Mouse (Mus musculus) spleen, adult 2 months (tissue): ENCODE results near the gene Erp29. TPM values are rescaled to one million over a fixed set of nuclear protein-coding genes. Genes with fewer than 3 reads are reported as not detected.
A peak's percentile ranks its signal among the peaks of the same experiment; 100 is the strongest.

Experiments
- DNase-seq, 2 experiments: peaks; one replicate each; pipeline versions ENCODE4 v3.0.0 to v3.0.0-alpha.2; 2012 to 2021; ENCODE audit warnings: low spot score in 2 of 2, low read depth in 1 of 2
- H3K27ac ChIP-seq: fragments of 200-500 bp; 2 replicates; pipeline ENCODE4 v1.5.1; 2012; ENCODE audit warnings: low read length, inconsistent platforms; ENCODE audit not compliant: insufficient read depth
- H3K27me3 ChIP-seq: fragments of 200-500 bp; 2 replicates; pipeline ENCODE4 v1.6.1; 2012; ENCODE audit warnings: mild to moderate bottlenecking, moderate library complexity, low read length, inconsistent platforms; ENCODE audit not compliant: control insufficient read depth, insufficient read depth
- H3K36me3 ChIP-seq: fragments of 200-500 bp; 2 replicates; pipeline ENCODE4 v1.6.1; 2012; ENCODE audit warnings: mild to moderate bottlenecking, low read length, inconsistent platforms; ENCODE audit not compliant: control insufficient read depth, insufficient read depth
- H3K4me1 ChIP-seq: fragments of 200-500 bp; 2 replicates; pipeline ENCODE4 v1.6.1; 2011; ENCODE audit warnings: inconsistent platforms; ENCODE audit not compliant: control insufficient read depth, insufficient read depth, insufficient read length
- H3K4me3 ChIP-seq: fragments of 200-500 bp; 2 replicates; pipeline ENCODE4 v1.5.1; 2011; ENCODE audit warnings: mild to moderate bottlenecking, inconsistent platforms; ENCODE audit not compliant: insufficient read depth, insufficient read length; ENCODE audit errors: extremely low read depth
- CTCF ChIP-seq: fragments of 200-500 bp; IDR thresholded peaks from 2 replicates; pipeline ENCODE4 v1.5.1; 2011; ENCODE audit warnings: mild to moderate bottlenecking, inconsistent platforms; ENCODE audit not compliant: insufficient read depth, insufficient read length, insufficient replicate concordance; ENCODE audit errors: extremely low read depth
- POLR2A ChIP-seq: fragments of 200-500 bp; IDR thresholded peaks from 2 replicates; pipeline ENCODE4 v1.6.1; 2011; ENCODE audit warnings: low read depth, low read length, inconsistent platforms
- WGBS: fragments of 180-500 bp; shearing (Covaris S2); methylation state at CpG from one replicate; pipeline ENCODE4 v1.1.7; 2018; 5-methylcytosine and 5-hydroxymethylcytosine counted together
- polyA plus RNA-seq: library from polyadenylated mRNA; depleted of rRNA; stranded (reverse); fragments of >200 nt; gene quantifications from 2 replicates; pipeline ENCODE4 v1.2.3, GENCODE M21; 2012

The Erp29 gene
- polyA plus RNA-seq, 1 experiment, result 47.5 TPM

DNA sequence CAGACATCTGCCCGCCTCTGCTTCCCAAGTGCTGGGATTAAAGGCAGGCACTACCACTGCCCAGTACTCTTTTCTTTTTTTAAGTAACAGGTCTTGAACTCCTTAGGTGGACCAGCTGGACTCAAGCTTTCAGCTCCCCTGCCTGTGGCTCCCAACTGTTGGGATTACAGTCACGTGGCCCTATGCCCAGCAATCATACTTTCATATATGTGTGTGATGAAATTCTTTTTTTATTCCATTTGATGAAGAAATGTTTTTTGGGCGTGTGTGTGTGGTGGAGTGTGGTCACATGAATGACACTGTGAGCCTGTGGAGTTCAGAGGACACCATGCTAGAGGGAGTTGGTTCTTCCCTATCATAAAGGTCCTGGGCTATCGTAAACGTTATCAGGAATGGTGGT lies 52.8 kb downstream of the Erp29 start:
- no peak overlapping the region for H3K27ac ChIP-seq
- H3K4me1 ChIP-seq, result peaks cover 12% of the 10 kb centered on the region
- no peak overlapping the region for H3K4me3 ChIP-seq

DNA sequence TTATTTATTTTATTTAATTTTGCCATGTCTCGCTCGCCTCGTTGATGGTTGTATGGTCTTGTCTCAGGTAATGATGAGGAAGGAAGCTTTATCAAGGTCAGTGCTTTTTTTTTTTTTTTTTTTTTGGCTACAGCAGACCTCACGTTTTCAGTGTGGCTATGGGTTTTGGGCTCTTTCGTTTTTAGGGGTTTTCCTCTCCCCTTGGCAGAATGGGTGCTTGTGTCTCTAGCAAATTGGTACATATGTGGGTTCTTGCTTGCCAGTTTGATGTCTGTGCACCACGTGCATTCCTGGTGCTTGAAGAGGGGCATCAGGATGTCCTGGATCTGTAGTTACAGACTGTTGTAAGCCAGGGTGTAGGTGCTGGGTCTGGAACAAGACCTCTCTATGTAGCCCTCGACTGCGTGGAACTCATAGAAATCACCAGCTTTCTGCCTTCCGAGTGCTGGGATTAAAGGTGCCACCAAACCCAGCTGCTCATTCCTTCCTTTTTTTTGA lies 53.3 kb downstream of the Erp29 start:
- Histone ChIP-seq H3K27me3 (no peaks in the 10 kb centered on the region), H3K27ac (no peak overlapping the region), H3K4me3 (no peak overlapping the region), H3K36me3 (no peaks in the 10 kb centered on the region), H3K4me1 (peaks cover 12% of the 10 kb centered on the region)
- 20% methylated on average over 9 of the region's 9 CpGs for WGBS
- no peak for TF ChIP-seq CTCF
- no peak for TF ChIP-seq POLR2A
- no peak for DNase-seq

More for the DNA sequence above, 52.8 kb downstream of the Erp29 start:
- TF ChIP-seq CTCF, result no peak
- TF ChIP-seq POLR2A, result no peak
- WGBS, result 76% methylated on average over 5 of the region's 5 CpGs
- Histone ChIP-seq H3K36me3 (no peaks in the 10 kb centered on the region), H3K27me3 (no peaks in the 10 kb centered on the region)
- DNase-seq, result no peak

DNA sequence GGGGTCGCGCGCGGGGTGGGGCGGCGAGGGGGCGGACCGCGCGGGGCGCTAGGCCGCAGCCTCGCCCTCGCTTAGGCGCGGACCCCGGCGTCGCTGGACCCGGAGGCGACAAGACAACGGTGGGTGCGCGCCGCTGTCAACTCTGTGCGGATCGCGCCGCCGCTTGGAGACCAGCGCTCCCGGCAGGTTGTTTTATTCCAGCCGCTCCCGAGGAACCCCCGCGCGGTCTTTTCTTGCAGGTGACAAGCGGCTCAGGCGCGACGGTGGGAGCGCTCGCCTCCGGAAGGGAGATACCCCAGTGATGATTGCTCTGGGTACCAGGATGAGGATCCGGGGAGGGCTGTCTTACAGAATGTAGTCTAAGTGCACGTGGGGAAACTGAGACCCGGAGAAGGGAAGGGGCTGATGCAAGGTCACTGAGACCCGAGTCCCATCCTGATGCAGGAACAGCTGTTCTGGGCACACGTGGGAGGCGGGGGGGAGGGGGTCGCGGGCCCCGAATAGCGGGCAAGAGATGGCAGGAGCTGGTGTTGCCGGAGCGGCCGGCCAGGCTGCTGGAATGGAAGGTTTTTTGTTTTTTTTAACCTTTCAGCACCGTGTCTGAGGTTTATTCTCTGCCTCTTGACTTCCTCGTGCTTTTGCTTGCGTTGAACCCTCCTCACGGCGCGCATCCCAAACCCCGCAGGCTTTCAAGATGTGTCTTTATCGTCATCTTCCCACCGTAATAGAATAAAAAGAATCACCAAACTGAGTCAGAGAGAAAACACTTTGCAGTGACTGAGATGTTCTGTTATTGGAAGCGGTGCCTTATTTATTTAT lies 54.0 kb downstream of the Erp29 start:
- Histone ChIP-seq H3K27ac (no peak overlapping the region), H3K27me3 (no peaks in the 10 kb centered on the region), H3K36me3 (no peaks in the 10 kb centered on the region), H3K4me3 (peak overlapping the region; percentile 88), H3K4me1 (peaks cover 12% of the 10 kb centered on the region)
- no peak for DNase-seq
- no peak for TF ChIP-seq CTCF
- TF ChIP-seq POLR2A, result no peak
- 1% methylated on average over 67 of the region's 67 CpGs for WGBS

DNA sequence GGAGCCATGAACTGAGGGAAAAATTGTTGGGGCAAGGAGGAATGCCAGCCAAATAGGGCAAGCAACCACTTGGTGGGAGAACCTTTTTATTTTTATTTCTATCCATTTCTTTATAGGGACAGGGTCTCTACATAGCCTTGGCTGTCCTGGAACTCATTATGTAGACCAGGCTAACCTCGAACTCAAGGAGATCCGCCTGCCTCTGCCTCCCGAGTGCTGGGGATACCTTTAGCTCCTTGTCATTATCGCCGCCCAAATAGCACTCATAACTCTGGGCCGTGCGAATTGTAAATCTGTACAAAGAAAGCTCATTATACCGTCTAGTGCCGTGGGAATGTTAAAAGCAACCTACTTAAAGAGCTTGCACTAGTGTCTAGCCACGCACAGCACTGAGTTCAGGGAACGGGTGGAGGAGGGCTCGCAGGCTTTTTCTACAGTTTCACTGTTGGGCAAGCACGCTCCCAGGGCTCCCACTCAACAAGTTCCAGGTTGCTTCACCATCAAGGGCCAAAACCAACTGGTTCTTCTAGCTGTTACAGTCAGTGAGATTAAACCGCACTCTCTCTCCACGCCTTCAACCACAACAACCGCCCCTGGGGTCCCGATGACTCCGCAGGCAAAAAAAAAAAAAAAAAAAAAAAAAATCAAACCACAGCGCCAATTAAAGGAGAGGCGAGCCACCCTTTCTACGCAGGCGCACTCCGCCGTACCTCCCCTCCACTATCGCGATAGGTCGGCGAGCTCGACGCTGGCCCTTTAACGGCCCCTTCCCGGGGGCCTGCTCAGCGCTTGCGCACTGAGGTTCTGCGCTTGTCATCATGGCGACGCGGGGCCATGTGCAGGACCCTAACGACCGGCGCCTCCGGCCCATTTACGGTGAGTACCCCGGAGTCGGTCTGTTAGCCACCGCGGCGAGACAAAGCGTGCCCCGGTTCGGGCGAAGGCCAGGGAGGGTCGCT lies 54.8 kb downstream of the Erp29 start, which contains the start of gene Naa25:
TSS of gene Naa25 (plus strand) at position 750 of the 959 bp plus-strand sequence.
- Histone ChIP-seq H3K4me1 (peaks cover 12% of the 10 kb centered on the region), H3K27me3 (no peaks in the 10 kb centered on the region), H3K4me3 (peak within 1 kb of the TSS; percentile 88), H3K27ac (peak within 1 kb of the TSS; percentile 75), H3K36me3 (no peaks in the 10 kb centered on the region)
- peak; percentile 47; the same call in 1 of the 2 replicates for TF ChIP-seq POLR2A
- no peak for TF ChIP-seq CTCF
- DNase-seq, result peak; percentile 92 to 95
- 9% methylated on average over 53 of the region's 53 CpGs for WGBS

DNA sequence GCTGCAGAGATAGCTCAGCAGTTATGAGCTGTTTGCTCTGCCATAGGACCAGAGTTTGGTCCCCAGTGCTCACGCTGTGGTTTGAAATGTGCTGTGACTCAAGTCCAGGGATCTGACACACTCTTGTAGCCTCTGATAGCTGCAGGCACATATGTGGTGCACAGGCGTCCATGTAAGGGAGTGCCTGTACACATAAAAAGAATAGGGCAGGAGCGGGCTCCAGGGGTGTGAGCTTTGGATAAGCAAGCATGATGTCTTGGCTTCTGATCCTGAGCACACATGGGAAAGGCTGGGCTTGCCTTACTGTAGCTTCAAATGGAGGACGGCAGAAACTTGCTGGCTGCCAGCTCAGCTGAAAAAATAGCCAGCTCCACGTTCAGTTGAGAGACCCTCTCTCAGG lies 56.7 kb downstream of the Erp29 start:
- no peak for DNase-seq
- H3K27me3 ChIP-seq, result no peaks in the 10 kb centered on the region
- 91% methylated on average over 5 of the region's 5 CpGs for WGBS
- no peaks in the 10 kb centered on the region for H3K36me3 ChIP-seq
- no peak overlapping the region for H3K27ac ChIP-seq
- H3K4me1 ChIP-seq, result peaks cover 7% of the 10 kb centered on the region
- TF ChIP-seq CTCF (no peak), POLR2A (no peak)
- H3K4me3 ChIP-seq, result no peak overlapping the region

DNA sequence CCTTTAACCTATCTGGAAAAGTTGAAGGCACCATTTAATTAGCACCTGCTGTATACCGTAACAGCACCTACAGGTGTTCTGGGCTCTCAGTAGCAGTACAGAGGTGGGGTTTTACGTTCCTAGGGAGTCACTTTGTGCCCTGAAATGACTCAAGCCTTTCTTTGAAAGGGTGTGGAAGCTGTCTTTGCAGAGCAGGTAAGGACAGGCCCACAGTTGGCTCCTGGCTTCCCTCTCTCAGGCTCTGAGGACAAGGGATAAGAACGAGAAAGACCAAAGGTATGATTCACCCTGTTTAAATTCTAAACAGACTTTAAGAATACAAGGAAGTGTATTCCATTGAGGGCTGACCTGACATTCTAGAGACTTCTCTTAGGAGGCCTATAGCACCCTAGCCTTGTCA lies 58.9 kb downstream of the Erp29 start:
- DNase-seq, result no peak
- 83% methylated on average over 3 of the region's 3 CpGs for WGBS
- Histone ChIP-seq H3K4me1 (no peaks in the 10 kb centered on the region), H3K27me3 (no peaks in the 10 kb centered on the region), H3K4me3 (no peak overlapping the region), H3K27ac (no peak overlapping the region), H3K36me3 (no peaks in the 10 kb centered on the region)
- TF ChIP-seq CTCF (no peak), POLR2A (no peak)
